Mouse (Mus musculus) MEL (cell line): ENCODE measurements around the gene Acot7. TPM values are rescaled to one million over a fixed set of nuclear protein-coding genes. Genes with fewer than 3 reads are reported as not detected.

Source experiments
- DNase-seq: peaks from one replicate; pipeline ENCODE4 v3.0.0; 2011; ENCODE audit warnings: low read depth, low spot score
- H3K27ac ChIP-seq: 2 replicates; pipeline ENCODE4 v1.5.1; 2012; ENCODE audit warnings: low read depth, mild to moderate bottlenecking, control low read depth, low read length, moderate library complexity; ENCODE audit not compliant: control insufficient read depth
- H3K27me3 ChIP-seq, 2 experiments: fragments of 150-350 bp in 1 of 2; sonication (generic) in 1 of 2; 2 replicates each; pipeline ENCODE4 v1.6.1; 2012; ENCODE audit warnings: low read length in 2 of 2, mild to moderate bottlenecking in 2 of 2, improper control_type of control experiment in 1 of 2, moderate library complexity in 1 of 2; ENCODE audit not compliant: insufficient read depth in 2 of 2, control insufficient read depth in 1 of 2
- H3K36me3 ChIP-seq, 2 experiments: 2 replicates each; pipeline ENCODE4 v1.6.1; 2012 to 2014; ENCODE audit warnings: low read length in 2 of 2, improper control_type of control experiment in 1 of 2, inconsistent platforms in 1 of 2, mild to moderate bottlenecking in 1 of 2; ENCODE audit not compliant: insufficient read depth in 2 of 2, control insufficient read depth in 1 of 2
- H3K4me1 ChIP-seq, 2 experiments: fragments of 150-350 bp in 1 of 2; sonication (generic) in 1 of 2; 2 replicates each; pipeline ENCODE4 v1.6.1; 2012; ENCODE audit warnings: low read length in 2 of 2, improper control_type of control experiment in 1 of 2, mild to moderate bottlenecking in 1 of 2; ENCODE audit not compliant: insufficient read depth in 2 of 2, control insufficient read depth in 1 of 2
- H3K4me3 ChIP-seq, 2 experiments: fragments of 150-350 bp in 1 of 2; sonication (generic) in 1 of 2; 2 replicates each; pipeline ENCODE4 v1.5.1; 2012; ENCODE audit warnings: low read depth in 2 of 2, low read length in 2 of 2, mild to moderate bottlenecking in 2 of 2, moderate library complexity in 2 of 2, control low read depth in 1 of 2, improper control_type of control experiment in 1 of 2; ENCODE audit not compliant: control insufficient read depth in 1 of 2, insufficient read depth in 1 of 2
- H3K79me2 ChIP-seq: 2 replicates; pipeline ENCODE4 v1.6.1; 2012; ENCODE audit warnings: mild to moderate bottlenecking, low read length, moderate library complexity; ENCODE audit not compliant: control insufficient read depth, poor library complexity, insufficient read depth
- H3K9ac ChIP-seq: 2 replicates; pipeline ENCODE4 v1.6.1; 2012; ENCODE audit warnings: low read depth, mild to moderate bottlenecking, control low read depth, low read length, moderate library complexity; ENCODE audit not compliant: control insufficient read depth, poor library complexity, severe bottlenecking
- H3K9me3 ChIP-seq: fragments of 150-350 bp; sonication (generic); replicated peaks from 2 replicates; pipeline ENCODE4 v1.6.1; 2012; ENCODE audit warnings: mild to moderate bottlenecking, low read length, improper control_type of control experiment, moderate library complexity; ENCODE audit not compliant: insufficient read depth
- EP300 ChIP-seq, 2 experiments: IDR thresholded peaks; 2 replicates each; pipeline ENCODE4 v1.6.1; 2011; ENCODE audit warnings: improper control_type of control experiment in 2 of 2, low read length in 2 of 2, low read depth in 1 of 2, mild to moderate bottlenecking in 1 of 2
- ETS1 ChIP-seq: IDR thresholded peaks from 2 replicates; pipeline ENCODE4 v1.6.1; 2012; ENCODE audit warnings: low read depth, mild to moderate bottlenecking, inconsistent platforms, low read length, improper control_type of control experiment, moderate library complexity
- GATA1 ChIP-seq: IDR thresholded peaks from 2 replicates; pipeline ENCODE4 v1.6.1; 2011; ENCODE audit warnings: low read depth, low read length, improper control_type of control experiment
- JUND ChIP-seq: IDR thresholded peaks from 2 replicates; pipeline ENCODE4 v1.6.1; 2011; ENCODE audit warnings: low read depth, mild to moderate bottlenecking, improper control_type of control experiment, low read length
- MAX ChIP-seq: IDR thresholded peaks from 2 replicates; pipeline ENCODE4 v1.6.1; 2011; ENCODE audit warnings: low read length, improper control_type of control experiment
- MEF2A ChIP-seq: IDR thresholded peaks from 2 replicates; pipeline ENCODE4 v1.6.1; 2014; ENCODE audit warnings: low read depth, mild to moderate bottlenecking, inconsistent platforms, low read length, improper control_type of control experiment; ENCODE audit not compliant: poor library complexity, insufficient replicate concordance, severe bottlenecking; ENCODE audit errors: extremely low read depth
- MYC ChIP-seq: IDR thresholded peaks from 2 replicates; pipeline ENCODE4 v1.6.1; 2011; ENCODE audit warnings: low read depth, mild to moderate bottlenecking, low read length, improper control_type of control experiment, moderate library complexity
- NELFE ChIP-seq: IDR thresholded peaks from 2 replicates; pipeline ENCODE4 v1.6.1; 2011; ENCODE audit warnings: low read depth, low read length, improper control_type of control experiment
- POLR2AphosphoS2 ChIP-seq: IDR thresholded peaks from 2 replicates; pipeline ENCODE4 v1.6.1; 2011; ENCODE audit warnings: low read length, improper control_type of control experiment
- SIN3A ChIP-seq: IDR thresholded peaks from 2 replicates; pipeline ENCODE4 v1.6.1; 2012; ENCODE audit warnings: low read length, improper control_type of control experiment, inconsistent platforms
- USF1 ChIP-seq: IDR thresholded peaks from 2 replicates; pipeline ENCODE4 v1.6.1; 2014; ENCODE audit warnings: low read depth, mild to moderate bottlenecking, inconsistent platforms, low read length, improper control_type of control experiment, moderate library complexity
- ZMIZ1 ChIP-seq: IDR thresholded peaks from 2 replicates; pipeline ENCODE4 v1.6.1; 2012; ENCODE audit warnings: low read depth, mild to moderate bottlenecking, inconsistent platforms, low read length, improper control_type of control experiment, moderate library complexity
- polyA plus RNA-seq, 2 experiments: library from polyadenylated mRNA; stranded (reverse) in 1 of 2; unstranded in 1 of 2; fragments of >175 nt in 1 of 2; fragments of >200 nt in 1 of 2; gene quantifications; 2 replicates each; pipeline versions ENCODE4 v1.2.1 to v1.2.4; 2012; ENCODE audit warnings: low replicate concordance in 2 of 2, low read depth in 1 of 2; ENCODE audit not compliant: insufficient read length in 2 of 2, insufficient read depth in 1 of 2, missing spikeins in 1 of 2
- total RNA-seq: library from RNA; depleted of rRNA; stranded (reverse); fragments of 300-350 nt; gene quantifications from 2 replicates; pipeline ENCODE4 v1.2.3, GENCODE M21; 2012

The Acot7 gene
- total and polyA plus RNA-seq, 3 experiments, result 92.7 to 127 TPM; not detected in 1

- TF ChIP-seq EP300 (IDR thresholded peaks at IDR 0.05; ENCODE audit: low read depth in 1 of 2, low read length in 2 of 2) (peak; percentile 34 to 54), GATA1 (no peak), SIN3A (peak; percentile 28; the same call in 1 of the 2 replicates), USF1 (peak; percentile 75), MEF2A (no peak), MYC (0 out of 2 replicates have a peak, but pooled peaks have one; percentile 35), NELFE (0 out of 2 replicates have a peak, but pooled peaks have one; percentile 6), MAX (peak; percentile 53; the same call in 1 of the 2 replicates), ETS1 (peak; percentile 64), POLR2AphosphoS2 (no peak), ZMIZ1 (0 out of 2 replicates have a peak, but pooled peaks have one; percentile 46)
- peaks cover 42% of the 10 kb centered on the region for H3K79me2 ChIP-seq
- peak overlapping the region; percentile 73 for H3K27ac ChIP-seq
- peaks cover 4 to 46% of the 10 kb centered on the region in 2 experiments; a peak in 3 of 4 replicates for H3K36me3 ChIP-seq
- no peaks in the 10 kb centered on the region for H3K27me3 ChIP-seq
- H3K4me3 ChIP-seq, result peak overlapping the region; percentile 25 to 68
- H3K4me1 ChIP-seq, result peaks cover 37 to 54% of the 10 kb centered on the region in 2 experiments
- no peaks in the 10 kb centered on the region for H3K9me3 ChIP-seq
- DNase-seq, result peak; percentile 80
- H3K9ac ChIP-seq, result peak overlapping the region; percentile 31
Observed at GRCm38 (mm10) chr4:152186205-152187082, 8.5 kb downstream of the Acot7 start.

- no peak overlapping the region; a peak in 1 of 4 replicates for H3K4me3 ChIP-seq
- DNase-seq, result no peak
- no peaks in the 10 kb centered on the region for H3K9me3 ChIP-seq
- no peaks in the 10 kb centered on the region for H3K27me3 ChIP-seq
- H3K36me3 ChIP-seq, result peaks cover 4 to 46% of the 10 kb centered on the region in 2 experiments; a peak in 3 of 4 replicates
- H3K27ac ChIP-seq, result peak overlapping the region; percentile 73
- H3K79me2 ChIP-seq, result peaks cover 40% of the 10 kb centered on the region
- H3K9ac ChIP-seq, result peak overlapping the region; percentile 8; the same call in 1 of the 2 replicates
- peaks cover 37 to 54% of the 10 kb centered on the region in 2 experiments for H3K4me1 ChIP-seq
- TF ChIP-seq JUND (no peak), NELFE (0 out of 2 replicates have a peak, but pooled peaks have one; percentile 5)
- TF ChIP-seq, all 39 proteins: peak for 1
Observed at GRCm38 (mm10) chr4:152187142-152187541, 9.2 kb downstream of the Acot7 start.
